Mouse (Mus musculus): ENCODE measurements around the gene Slc39a7. TPM values are rescaled to one million over a fixed set of nuclear protein-coding genes. Genes with fewer than 3 reads are reported as not detected.
"Not testable (repeated sequence)": the region's sequence is repeated elsewhere in the genome, so short reads cannot be mapped to it uniquely, and the experiment has no call there.

Gene Slc39a7
- polyA plus RNA-seq, 1 experiment = 3.5 TPM

- Histone ChIP-seq H3K27me3 (ENCODE audit: control insufficient read depth) (no peaks in the 10 kb centered on the region), H3K9me3 (ENCODE audit: control insufficient read depth, low read length) (peaks cover 44% of the 10 kb centered on the region), H3K4me1 (ENCODE audit: control insufficient read depth) (peaks cover 34% of the 10 kb centered on the region), H3K36me3 (ENCODE audit: control insufficient read depth) (peaks cover 27% of the 10 kb centered on the region), H3K4me3 (replicated peaks) (no peak overlapping the region)
- TF ChIP-seq GATA1 (IDR thresholded peaks at IDR 0.05; ENCODE audit: low read length) (no peak), TAL1 (IDR thresholded peaks at IDR 0.05; ENCODE audit: low read length) (no peak)
These were observed 9.7 kb downstream of the Slc39a7 start for GRCm38 (mm10) chr17:34021539-34022413.

DNA sequence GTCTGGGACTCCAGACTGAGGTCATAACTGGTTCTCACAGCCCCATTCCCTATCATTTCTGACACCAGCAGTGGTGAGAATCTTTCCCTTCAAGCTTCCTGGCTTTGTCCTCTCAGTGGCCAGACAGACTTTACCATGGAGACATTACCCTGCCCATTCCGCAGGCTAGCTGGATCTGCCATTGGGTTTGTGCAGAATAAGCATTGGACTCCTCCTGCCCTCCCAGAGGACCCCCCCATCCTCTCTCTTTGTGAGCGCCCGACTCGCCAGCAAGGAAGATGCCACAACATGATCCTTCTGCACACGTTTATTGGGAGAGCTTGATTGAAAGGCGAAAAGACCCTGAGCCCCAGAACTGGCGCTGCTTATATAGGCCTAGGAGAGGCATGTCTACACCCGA is 18.0 kb downstream of the Slc39a7 start:
- TF ChIP-seq TAL1 (IDR thresholded peaks at IDR 0.05; ENCODE audit: low read length) (no peak), GATA1 (IDR thresholded peaks at IDR 0.05; ENCODE audit: low read length) (no peak)
- no peaks in the 10 kb centered on the region for H3K36me3 ChIP-seq (ENCODE audit: control insufficient read depth)

GRCm38 (mm10) chr17:34010156-34010555 is 21.3 kb downstream of the Slc39a7 start:
- TF ChIP-seq GATA1 (IDR thresholded peaks at IDR 0.05; ENCODE audit: low read length) (no peak), TAL1 (IDR thresholded peaks at IDR 0.05; ENCODE audit: low read length) (no peak)
- Histone ChIP-seq H3K4me1 (ENCODE audit: control insufficient read depth) (no peaks in the 10 kb centered on the region), H3K27me3 (ENCODE audit: control insufficient read depth) (no peaks in the 10 kb centered on the region), H3K9me3 (ENCODE audit: control insufficient read depth, low read length) (peaks cover 9% of the 10 kb centered on the region), H3K36me3 (ENCODE audit: control insufficient read depth) (no peaks in the 10 kb centered on the region), H3K4me3 (replicated peaks) (no peak overlapping the region)

More for the DNA sequence above, 18.0 kb downstream of the Slc39a7 start:
- peaks cover 12% of the 10 kb centered on the region for H3K9me3 ChIP-seq (ENCODE audit: control insufficient read depth, low read length)
- H3K4me1 ChIP-seq (ENCODE audit: control insufficient read depth) = no peaks in the 10 kb centered on the region
- H3K4me3 ChIP-seq (replicated peaks) = no peak overlapping the region
- H3K27me3 ChIP-seq (ENCODE audit: control insufficient read depth) = no peaks in the 10 kb centered on the region

GRCm38 (mm10) chr17:34006570-34006969 is 24.9 kb downstream of the Slc39a7 start:
- Histone ChIP-seq H3K4me3 (replicated peaks) (no peak overlapping the region), H3K4me1 (ENCODE audit: control insufficient read depth) (no peaks in the 10 kb centered on the region), H3K9me3 (ENCODE audit: control insufficient read depth, low read length) (no peaks in the 10 kb centered on the region), H3K36me3 (ENCODE audit: control insufficient read depth) (no peaks in the 10 kb centered on the region), H3K27me3 (ENCODE audit: control insufficient read depth) (peaks cover 6% of the 10 kb centered on the region)
- TF ChIP-seq GATA1 (IDR thresholded peaks at IDR 0.05; ENCODE audit: low read length) (no peak), TAL1 (IDR thresholded peaks at IDR 0.05; ENCODE audit: low read length) (no peak)

DNA sequence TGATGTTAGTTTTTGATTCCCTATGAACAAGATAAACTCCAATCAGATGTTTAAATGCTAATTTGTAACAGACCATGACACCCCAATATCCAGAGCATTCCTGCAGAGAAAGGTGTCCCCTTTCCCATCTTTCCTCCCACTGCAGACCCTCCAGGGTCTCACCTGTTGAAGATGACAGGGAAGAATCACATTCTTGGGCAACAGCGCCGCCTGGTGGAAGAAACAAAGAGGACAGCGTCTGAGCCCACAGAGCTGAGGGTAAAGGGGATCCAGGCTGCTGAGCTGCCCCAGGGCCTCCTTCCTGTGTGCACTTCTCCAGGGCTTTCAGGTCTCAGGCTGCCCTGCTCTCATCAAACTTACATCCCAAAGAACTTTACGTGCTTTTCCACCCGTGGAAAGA is 28.1 kb downstream of the Slc39a7 start:
- H3K4me3 ChIP-seq (replicated peaks) = no peak overlapping the region
- H3K36me3 ChIP-seq (ENCODE audit: control insufficient read depth) = no peaks in the 10 kb centered on the region
- no peaks in the 10 kb centered on the region for H3K9me3 ChIP-seq (ENCODE audit: control insufficient read depth, low read length)
- H3K27me3 ChIP-seq (ENCODE audit: control insufficient read depth) = peaks cover 35% of the 10 kb centered on the region
- no peaks in the 10 kb centered on the region for H3K4me1 ChIP-seq (ENCODE audit: control insufficient read depth)
- no peak for TF ChIP-seq GATA1 (IDR thresholded peaks at IDR 0.05; ENCODE audit: low read length)
- no peak for TF ChIP-seq TAL1 (IDR thresholded peaks at IDR 0.05; ENCODE audit: low read length)

DNA sequence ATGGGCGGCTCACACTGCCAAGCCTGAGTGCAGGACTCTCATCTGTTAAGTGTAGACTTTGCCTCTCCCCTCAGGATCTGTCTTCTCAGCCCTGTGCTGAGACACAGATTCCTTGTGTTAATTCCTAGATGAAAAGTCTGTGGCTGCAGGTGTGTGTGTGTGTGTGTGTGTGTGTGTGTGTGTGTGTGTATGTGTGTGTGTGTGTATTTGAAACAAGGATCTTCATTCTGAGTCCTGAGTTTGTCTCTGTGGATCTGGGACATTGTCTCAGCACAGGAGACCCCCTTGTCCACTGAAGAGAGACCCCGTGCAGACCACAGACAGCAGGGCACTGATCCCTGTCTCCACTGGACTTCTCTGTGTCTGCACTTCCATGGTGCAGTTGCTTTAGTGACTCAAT is 30.7 kb downstream of the Slc39a7 start:
- not testable (repeated sequence) for H3K4me1 ChIP-seq (ENCODE audit: control insufficient read depth); H3K4me3 ChIP-seq (replicated peaks); H3K9me3 ChIP-seq (ENCODE audit: control insufficient read depth, low read length); H3K36me3 ChIP-seq (ENCODE audit: control insufficient read depth)
- peaks cover 43% of the 10 kb centered on the region for H3K27me3 ChIP-seq (ENCODE audit: control insufficient read depth)

DNA sequence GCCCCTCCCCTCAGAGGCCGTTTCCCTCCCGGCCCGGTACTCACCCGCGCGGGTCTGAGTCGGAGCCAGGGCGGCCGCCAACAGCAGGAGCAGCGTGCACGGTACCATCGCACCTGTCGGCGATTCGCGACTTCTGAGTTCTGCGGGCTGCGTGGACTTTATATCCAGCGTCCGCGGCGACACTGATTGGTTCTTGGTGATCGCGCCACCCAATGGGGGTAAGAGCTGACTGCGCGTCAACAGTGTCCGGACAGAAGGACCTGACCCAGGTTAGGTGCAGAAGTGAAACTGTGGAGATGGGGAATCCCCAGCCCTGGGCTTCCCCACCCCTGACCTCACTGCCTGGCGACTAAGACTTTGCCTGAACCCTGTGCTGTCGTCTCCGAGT is 31.3 kb downstream of the Slc39a7 start, which contains the start of gene H2-K1:
H2-K1 (minus strand) TSS at position 198 of the 388 bp plus-strand sequence.
- no peak for TF ChIP-seq TAL1 (IDR thresholded peaks at IDR 0.05; ENCODE audit: low read length)
- no peak for TF ChIP-seq GATA1 (IDR thresholded peaks at IDR 0.05; ENCODE audit: low read length)
- no peaks in the 10 kb centered on the region for H3K4me1 ChIP-seq (ENCODE audit: control insufficient read depth)
- H3K4me3 ChIP-seq (replicated peaks) = peak within 1 kb of the TSS; percentile 57
- peaks cover 43% of the 10 kb centered on the region for H3K27me3 ChIP-seq (ENCODE audit: control insufficient read depth)
- no peaks in the 10 kb centered on the region for H3K9me3 ChIP-seq (ENCODE audit: control insufficient read depth, low read length)
- no peaks in the 10 kb centered on the region for H3K36me3 ChIP-seq (ENCODE audit: control insufficient read depth)

DNA sequence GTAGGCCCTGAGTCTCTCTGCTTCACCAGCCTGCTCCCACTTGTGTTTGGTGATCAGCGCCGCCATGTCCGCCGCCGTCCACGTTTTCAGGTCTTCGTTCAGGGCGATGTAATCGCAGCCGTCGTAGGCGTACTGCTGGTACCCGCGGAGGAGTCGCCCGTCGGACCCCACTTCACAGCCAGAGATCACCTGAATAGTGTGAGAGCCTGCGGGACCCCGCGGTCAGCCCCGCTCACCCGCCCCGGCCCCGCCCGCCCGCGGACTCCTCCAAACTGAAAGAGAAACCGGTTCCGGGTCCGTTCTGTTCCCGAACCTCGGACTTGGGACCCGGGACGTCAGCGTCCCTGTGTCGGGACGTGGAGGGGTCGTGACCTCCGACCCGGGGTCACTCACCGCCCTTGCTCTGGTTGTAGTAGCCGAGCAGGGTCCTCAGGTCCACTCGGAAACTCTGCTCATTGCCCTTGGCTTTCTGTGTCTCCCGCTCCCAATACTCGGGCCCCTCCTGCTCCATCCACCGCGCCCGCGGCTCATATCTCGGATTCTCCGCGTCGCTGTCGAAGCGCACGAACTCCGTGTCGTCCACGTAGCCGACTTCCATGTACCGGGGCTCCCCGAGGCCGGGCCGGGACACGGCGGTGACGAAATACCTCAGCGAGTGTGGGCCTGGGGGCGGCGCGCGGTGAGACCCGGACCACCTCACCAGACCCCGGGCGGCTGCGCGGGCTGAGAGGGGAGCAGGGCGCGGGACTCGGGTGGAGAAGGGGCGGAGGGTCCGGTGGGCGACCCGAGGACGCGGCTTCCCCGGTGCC is 31.9 kb downstream of the Slc39a7 start:
- TF ChIP-seq TAL1 (IDR thresholded peaks at IDR 0.05; ENCODE audit: low read length) (no peak), GATA1 (IDR thresholded peaks at IDR 0.05; ENCODE audit: low read length) (no peak)
- Histone ChIP-seq H3K9me3 (ENCODE audit: control insufficient read depth, low read length) (no peaks in the 10 kb centered on the region), H3K4me3 (replicated peaks) (peak overlapping the region; percentile 57), H3K27me3 (ENCODE audit: control insufficient read depth) (peaks cover 43% of the 10 kb centered on the region), H3K4me1 (ENCODE audit: control insufficient read depth) (no peaks in the 10 kb centered on the region), H3K36me3 (ENCODE audit: control insufficient read depth) (no peaks in the 10 kb centered on the region)

GRCm38 (mm10) chr17:33998697-33999096 is 32.8 kb downstream of the Slc39a7 start:
- peaks cover 43% of the 10 kb centered on the region for H3K27me3 ChIP-seq (ENCODE audit: control insufficient read depth)
- H3K4me1 ChIP-seq (ENCODE audit: control insufficient read depth); H3K9me3 ChIP-seq (ENCODE audit: control insufficient read depth, low read length); H3K36me3 ChIP-seq (ENCODE audit: control insufficient read depth); H3K4me3 ChIP-seq (replicated peaks): not testable (repeated sequence)

DNA sequence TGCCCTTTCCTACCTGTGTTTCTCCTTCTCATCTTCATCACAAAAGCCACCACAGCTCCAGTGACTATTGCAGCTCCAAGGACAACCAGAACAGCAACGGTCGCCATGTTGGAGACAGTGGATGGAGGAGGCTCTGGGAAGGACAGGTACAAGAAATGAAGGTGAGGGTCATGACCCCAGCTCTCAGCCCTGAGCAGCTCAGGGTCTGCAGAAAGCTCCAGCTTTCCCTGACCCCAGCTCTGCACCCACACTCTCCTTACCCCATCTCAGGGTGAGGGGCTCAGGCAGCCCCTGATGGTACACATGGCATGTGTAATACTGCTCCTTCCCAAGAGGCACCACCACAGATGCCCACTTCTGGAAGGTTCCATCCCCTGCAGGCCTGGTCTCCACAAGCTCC is 34.5 kb downstream of the Slc39a7 start:
- H3K4me3 ChIP-seq (replicated peaks); H3K9me3 ChIP-seq (ENCODE audit: control insufficient read depth, low read length); H3K36me3 ChIP-seq (ENCODE audit: control insufficient read depth); H3K4me1 ChIP-seq (ENCODE audit: control insufficient read depth): not testable (repeated sequence)
- peaks cover 41% of the 10 kb centered on the region for H3K27me3 ChIP-seq (ENCODE audit: control insufficient read depth)
